Mouse (Mus musculus): ENCODE measurements around the gene Olfr582.

GRCm38 (mm10) chr7:103081585-103081984 is 43.8 kb downstream of the Olfr582 start, which contains the start of gene Olfr584:
- TF ChIP-seq GATA1 (IDR thresholded peaks at IDR 0.05; ENCODE audit: borderline replicate concordance, low read length) (no peak), FLI1 (IDR thresholded peaks at IDR 0.05; ENCODE audit: low read length) (no peak)
